Mouse (Mus musculus): ENCODE data around the gene Hoxa7. TPM values are rescaled to one million over a fixed set of nuclear protein-coding genes. Genes with fewer than 3 reads are reported as not detected.
A peak's percentile ranks its signal among the peaks of the same experiment; 100 is the strongest.

The Hoxa7 gene
- polyA plus RNA-seq, 1 experiment from 2014 or later = 14.9 TPM

- H3K9me3 ChIP-seq = no peaks in the 10 kb centered on the region
- H3K4me3 ChIP-seq = peak overlapping the region; percentile 8; the same call in 1 of the 2 replicates
- 3% methylated on average over 68 of the region's 69 CpGs for WGBS
- H3K4me2 ChIP-seq = no peak overlapping the region
- no peak overlapping the region for H3K27ac ChIP-seq
- H3K4me1 ChIP-seq (replicated peaks) = peaks cover 8% of the 10 kb centered on the region
- peaks cover 98% of the 10 kb centered on the region for H3K27me3 ChIP-seq
- no peaks in the 10 kb centered on the region for H3K36me3 ChIP-seq
- no peak for ATAC-seq (ENCODE audit: low FRiP score)
- H3K9ac ChIP-seq = no peak overlapping the region
Measured at GRCm38 (mm10) chr6:52225612-52226568, 4.2 kb upstream of the Hoxa7 start.

DNA sequence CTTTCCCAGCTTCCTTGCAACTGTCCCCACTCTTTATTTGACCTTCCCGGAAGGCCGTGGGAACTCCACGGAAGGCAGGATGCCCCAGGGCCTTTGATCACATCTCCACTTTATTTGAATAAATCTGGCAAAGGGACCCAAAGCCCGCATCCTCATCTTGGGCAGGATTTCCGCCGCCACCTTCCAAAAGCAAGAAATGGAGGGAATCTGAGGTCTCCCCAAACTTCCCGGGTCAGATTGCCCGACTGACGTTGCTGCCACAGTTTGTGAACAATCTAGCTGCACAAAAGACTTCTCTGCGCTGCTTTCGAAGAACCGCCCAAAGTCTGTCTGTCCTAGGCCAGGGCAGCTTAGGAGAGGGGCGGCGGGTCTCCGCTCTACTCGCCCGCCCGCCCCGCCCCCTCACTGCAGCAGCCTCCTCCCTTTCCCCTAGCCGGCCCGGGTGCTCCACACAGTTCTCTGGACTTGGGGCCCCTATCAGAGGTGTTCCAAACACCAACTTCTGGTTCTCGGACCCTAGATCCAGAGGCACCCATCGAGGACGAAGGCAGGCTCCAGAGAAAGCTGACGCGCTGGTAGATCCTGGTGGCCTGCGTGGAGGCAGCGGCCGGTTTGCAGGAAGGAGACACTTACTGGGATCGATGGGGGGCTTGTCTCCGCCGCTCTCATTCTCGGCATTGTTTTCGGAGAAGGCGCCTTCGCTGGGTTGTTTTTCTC is 3.4 kb upstream of the Hoxa7 start:
- H3K9ac ChIP-seq = no peak overlapping the region
- no peaks in the 10 kb centered on the region for H3K36me3 ChIP-seq
- no peak overlapping the region for H3K4me3 ChIP-seq
- no peak for ATAC-seq (ENCODE audit: low FRiP score)
- H3K4me1 ChIP-seq (replicated peaks) = peaks cover 8% of the 10 kb centered on the region
- H3K27ac ChIP-seq = no peak overlapping the region
- no peaks in the 10 kb centered on the region for H3K9me3 ChIP-seq
- H3K4me2 ChIP-seq = no peak overlapping the region
- peaks cover 98% of the 10 kb centered on the region for H3K27me3 ChIP-seq
- 2% methylated on average over 36 of the region's 36 CpGs for whole genome bisulfite sequencing

DNA sequence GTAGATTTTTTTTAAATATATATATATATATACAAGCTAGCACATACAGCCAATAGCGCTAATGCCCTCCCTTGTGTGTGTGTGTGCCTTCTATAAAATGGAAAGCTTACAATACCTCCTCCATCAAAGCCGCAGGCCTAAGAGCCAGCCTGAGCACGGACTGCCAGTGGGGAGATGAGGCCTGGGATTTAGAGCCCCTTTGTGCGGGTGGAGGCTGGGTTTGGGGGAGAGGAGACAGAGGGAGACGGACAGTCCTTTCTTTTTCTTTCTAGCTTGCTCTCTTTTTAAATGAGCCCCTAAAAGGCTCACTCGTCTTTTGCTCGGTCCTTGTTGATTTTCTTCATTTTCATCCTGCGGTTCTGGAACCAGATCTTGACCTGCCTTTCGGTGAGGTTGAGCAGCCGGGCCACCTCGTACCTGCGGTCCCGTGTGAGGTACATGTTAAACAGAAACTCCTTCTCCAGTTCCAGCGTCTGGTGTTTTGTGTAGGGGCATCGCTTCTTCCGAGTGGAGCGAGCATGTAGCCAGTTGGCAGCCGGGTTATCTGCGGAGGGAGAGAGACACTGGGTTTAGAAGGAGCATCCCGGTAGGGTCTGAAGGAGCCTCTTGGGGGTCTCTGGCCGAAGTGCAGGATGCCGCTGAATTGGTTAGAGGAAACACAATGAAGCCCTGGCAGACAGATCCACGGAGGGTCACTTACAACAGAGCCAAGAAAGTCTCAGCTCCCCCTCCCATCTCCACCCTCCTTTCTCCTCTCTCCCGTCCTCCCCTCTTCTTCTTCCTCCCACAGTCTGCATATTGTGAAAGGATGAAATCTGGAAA is 2.5 kb upstream of the Hoxa7 start:
- Histone ChIP-seq H3K9ac (no peak overlapping the region), H3K9me3 (no peaks in the 10 kb centered on the region), H3K4me2 (no peak overlapping the region), H3K27ac (no peak overlapping the region), H3K36me3 (no peaks in the 10 kb centered on the region), H3K4me1 (replicated peaks) (peaks cover 8% of the 10 kb centered on the region), H3K27me3 (peaks cover 98% of the 10 kb centered on the region), H3K4me3 (no peak overlapping the region; the same call in 1 of the 2 replicates)
- no peak for ATAC-seq (ENCODE audit: low FRiP score)
- 2% methylated on average over 24 of the region's 24 CpGs for WGBS

DNA sequence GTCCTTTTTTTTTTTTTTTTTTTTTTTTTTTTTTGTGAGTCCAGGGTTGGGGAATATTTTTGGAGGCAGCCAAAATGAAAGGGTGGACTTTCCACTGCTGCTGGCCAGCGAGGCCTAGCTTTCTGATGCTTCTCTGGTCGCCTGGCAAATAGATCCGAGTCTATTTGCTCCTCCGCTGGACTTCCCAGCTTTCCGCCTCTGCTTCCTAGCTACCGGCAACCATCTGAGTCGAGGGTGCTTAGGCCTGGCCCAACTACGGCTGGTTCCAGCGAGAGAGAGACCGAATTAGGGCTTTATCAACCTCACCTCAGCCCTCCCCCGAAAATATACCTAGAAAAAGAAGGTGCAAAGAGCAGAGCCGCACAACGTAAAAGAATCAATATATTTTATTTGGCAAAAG is 1.1 kb upstream of the Hoxa7 start:
- no peaks in the 10 kb centered on the region for H3K9me3 ChIP-seq
- no peak overlapping the region for H3K4me3 ChIP-seq
- H3K27me3 ChIP-seq = peaks cover 100% of the 10 kb centered on the region
- H3K36me3 ChIP-seq = no peaks in the 10 kb centered on the region
- WGBS = 9% methylated on average over 13 of the region's 13 CpGs
- H3K27ac ChIP-seq = no peak overlapping the region
- peaks cover 8% of the 10 kb centered on the region for H3K4me1 ChIP-seq (replicated peaks)
- no peak overlapping the region for H3K4me2 ChIP-seq
- ATAC-seq (ENCODE audit: low FRiP score) = no peak
- H3K9ac ChIP-seq = no peak overlapping the region

GRCm38 (mm10) chr6:52221993-52222685 is 485 bp upstream of the Hoxa7 start:
- no peak overlapping the region for H3K27ac ChIP-seq
- H3K9me3 ChIP-seq = no peaks in the 10 kb centered on the region
- 7% methylated on average over 21 of the region's 21 CpGs for WGBS
- H3K4me1 ChIP-seq (replicated peaks) = peaks cover 13% of the 10 kb centered on the region
- H3K36me3 ChIP-seq = no peaks in the 10 kb centered on the region
- peak overlapping the region; percentile 49 for H3K4me3 ChIP-seq
- ATAC-seq (ENCODE audit: low FRiP score) = 0 out of 2 replicates have a peak, but pooled peaks have one; percentile 2
- peak overlapping the region; percentile 76 for H3K4me2 ChIP-seq
- H3K27me3 ChIP-seq = peaks cover 100% of the 10 kb centered on the region
- no peak overlapping the region for H3K9ac ChIP-seq

- no peak overlapping the region for H3K9ac ChIP-seq
- no peak overlapping the region for H3K27ac ChIP-seq
Measured at GRCm38 (mm10) chr6:52220865-52221310, 766 bp downstream of the Hoxa7 start.

GRCm38 (mm10) chr6:52220003-52220864 is 1.4 kb downstream of the Hoxa7 start:
- ATAC-seq (ENCODE audit: low FRiP score) = no peak
- no peak overlapping the region for H3K27ac ChIP-seq
- 13% methylated on average over 32 of the region's 32 CpGs for WGBS
- no peaks in the 10 kb centered on the region for H3K9me3 ChIP-seq
- no peak overlapping the region for H3K4me3 ChIP-seq
- peaks cover 100% of the 10 kb centered on the region for H3K27me3 ChIP-seq
- no peak overlapping the region for H3K9ac ChIP-seq
- H3K4me1 ChIP-seq (replicated peaks) = peaks cover 21% of the 10 kb centered on the region
- H3K4me2 ChIP-seq = no peak overlapping the region
- no peaks in the 10 kb centered on the region for H3K36me3 ChIP-seq

More at GRCm38 (mm10) chr6:52220865-52221310, 766 bp downstream of the Hoxa7 start:
- Histone ChIP-seq H3K4me1 (replicated peaks) (peaks cover 19% of the 10 kb centered on the region), H3K4me3 (peak overlapping the region; percentile 49; the same call in 1 of the 2 replicates), H3K4me2 (peak overlapping the region; percentile 76), H3K9me3 (no peaks in the 10 kb centered on the region), H3K36me3 (no peaks in the 10 kb centered on the region), H3K27me3 (peaks cover 100% of the 10 kb centered on the region)
- ATAC-seq (ENCODE audit: low FRiP score) = no peak
- 8% methylated on average over 12 of the region's 12 CpGs for WGBS

GRCm38 (mm10) chr6:52219234-52219942 is 2.3 kb downstream of the Hoxa7 start:
- no peaks in the 10 kb centered on the region for H3K9me3 ChIP-seq
- H3K27ac ChIP-seq = no peak overlapping the region
- H3K4me3 ChIP-seq = no peak overlapping the region
- no peak for ATAC-seq (ENCODE audit: low FRiP score)
- peaks cover 100% of the 10 kb centered on the region for H3K27me3 ChIP-seq
- no peaks in the 10 kb centered on the region for H3K36me3 ChIP-seq
- peaks cover 21% of the 10 kb centered on the region for H3K4me1 ChIP-seq (replicated peaks)
- no peak overlapping the region for H3K9ac ChIP-seq
- 20% methylated on average over 9 of the region's 9 CpGs for WGBS
- H3K4me2 ChIP-seq = no peak overlapping the region

DNA sequence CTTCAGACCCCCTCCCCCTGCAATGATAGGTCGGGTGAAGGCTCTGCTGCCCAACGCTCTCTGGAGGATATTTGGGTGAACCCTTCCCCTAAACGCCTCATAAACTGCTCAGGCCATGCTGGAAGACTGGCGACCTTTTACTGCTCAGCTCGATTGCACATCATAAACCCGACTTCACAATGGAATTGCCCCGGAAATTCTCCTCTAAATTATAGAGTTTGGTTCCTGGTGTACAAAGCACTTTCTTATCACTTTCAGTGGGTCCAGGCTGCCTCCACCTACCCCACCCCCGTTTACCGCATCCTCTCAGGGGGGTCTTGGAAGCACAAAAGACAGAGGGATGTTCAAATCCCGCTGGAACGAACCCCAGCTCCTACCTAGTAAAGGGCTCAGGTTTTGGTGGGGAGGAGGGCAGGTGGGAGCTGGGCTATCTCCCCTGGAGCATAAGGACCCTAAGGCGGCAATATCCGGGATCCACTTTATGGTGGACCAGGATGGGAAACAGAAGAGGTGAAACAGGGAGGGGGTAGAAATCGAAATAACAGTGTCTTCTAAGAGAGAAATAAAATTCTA is 2.9 kb downstream of the Hoxa7 start:
- no peak overlapping the region for H3K27ac ChIP-seq

More for the DNA sequence above, 2.9 kb downstream of the Hoxa7 start:
- Histone ChIP-seq H3K9ac (no peak overlapping the region), H3K27me3 (peaks cover 100% of the 10 kb centered on the region), H3K9me3 (no peaks in the 10 kb centered on the region), H3K4me1 (replicated peaks) (peaks cover 21% of the 10 kb centered on the region), H3K36me3 (no peaks in the 10 kb centered on the region), H3K4me2 (no peak overlapping the region), H3K4me3 (no peak overlapping the region)
- no peak for ATAC-seq (ENCODE audit: low FRiP score)
- WGBS = 8% methylated on average over 14 of the region's 14 CpGs
